Mouse (Mus musculus) lung, embryonic 15.5 days (tissue): Measurements from ENCODE around the gene Borcs5. TPM values are rescaled to one million over a fixed set of nuclear protein-coding genes. Genes with fewer than 3 reads are reported as not detected.

Source experiments
- ATAC-seq: fragments of 200-750 bp; cut with Nextera tagmentation; 2 replicates; pipeline ENCODE4 v1.8.0; 2017; ENCODE audit warnings: moderate number of reproducible peaks, borderline replicate concordance; ENCODE audit not compliant: low FRiP score, low TSS enrichment; ENCODE audit errors: extremely low read depth
- H3K27ac ChIP-seq: fragments of 300-500 bp; sonication (generic); 2 replicates; pipeline ENCODE4 v1.5.1; 2015; ENCODE audit warnings: moderate library complexity, mild to moderate bottlenecking, inconsistent platforms
- H3K27me3 ChIP-seq: fragments of 300-500 bp; sonication (generic); 2 replicates; pipeline ENCODE4 v1.6.1; 2015; ENCODE audit warnings: inconsistent platforms
- H3K36me3 ChIP-seq: fragments of 300-500 bp; sonication (generic); 2 replicates; pipeline ENCODE4 v1.6.1; 2015; ENCODE audit warnings: inconsistent platforms
- H3K4me1 ChIP-seq: fragments of 300-500 bp; sonication (generic); 2 replicates; pipeline ENCODE4 v1.6.1; 2015; ENCODE audit warnings: inconsistent platforms
- H3K4me2 ChIP-seq: fragments of 300-500 bp; sonication (generic); 2 replicates; pipeline ENCODE4 v1.6.1; 2015; ENCODE audit warnings: inconsistent platforms, mild to moderate bottlenecking, moderate library complexity
- H3K4me3 ChIP-seq: fragments of 300-500 bp; sonication (generic); 2 replicates; pipeline ENCODE4 v1.5.1; 2015; ENCODE audit warnings: mild to moderate bottlenecking, inconsistent platforms
- H3K9ac ChIP-seq: fragments of 300-500 bp; sonication (generic); 2 replicates; pipeline ENCODE4 v1.6.1; 2015; ENCODE audit warnings: inconsistent platforms
- H3K9me3 ChIP-seq: fragments of 300-500 bp; sonication (generic); 2 replicates; pipeline ENCODE4 v1.6.1; 2016; ENCODE audit warnings: inconsistent platforms
- WGBS: fragments of 180-500 bp; shearing (Covaris S2); methylation state at CpG from one replicate; pipeline ENCODE4 v1.1.7; 2015; 5-methylcytosine and 5-hydroxymethylcytosine counted together
- polyA plus RNA-seq: library from polyadenylated mRNA; unstranded; fragments of >200 nt; fragmentation: Nextera tagmentation; extraction: Ambion mirVana; gene quantifications from 2 replicates; pipeline ENCODE4 v1.2.1, GENCODE M21; 2015

Gene Borcs5
- polyA plus RNA-seq, 1 experiment from 2014 or later: 15.9 TPM

- WGBS: 91% methylated on average over 7 of the region's 7 CpGs
- Histone ChIP-seq H3K9ac (no peak overlapping the region), H3K36me3 (peaks cover 18% of the 10 kb centered on the region), H3K4me1 (no peaks in the 10 kb centered on the region), H3K9me3 (no peaks in the 10 kb centered on the region), H3K27me3 (no peaks in the 10 kb centered on the region), H3K4me3 (no peak overlapping the region), H3K27ac (no peak overlapping the region), H3K4me2 (no peak overlapping the region)
- no peak for ATAC-seq
These were observed 84.0 kb downstream of the Borcs5 start for GRCm38 (mm10) chr6:134723326-134723725.

GRCm38 (mm10) chr6:134723833-134724553 lies 84.7 kb downstream of the Borcs5 start:
- no peak overlapping the region for H3K9ac ChIP-seq
- no peaks in the 10 kb centered on the region for H3K9me3 ChIP-seq
- 76% methylated on average over 9 of the region's 9 CpGs for WGBS
- no peaks in the 10 kb centered on the region for H3K4me1 ChIP-seq
- H3K27ac ChIP-seq: no peak overlapping the region
- no peaks in the 10 kb centered on the region for H3K27me3 ChIP-seq
- no peak overlapping the region for H3K4me3 ChIP-seq
- ATAC-seq: no peak
- H3K36me3 ChIP-seq: peaks cover 12% of the 10 kb centered on the region; the same call in 1 of the 2 replicates
- H3K4me2 ChIP-seq: no peak overlapping the region

GRCm38 (mm10) chr6:134725406-134725805 lies 86.1 kb downstream of the Borcs5 start:
- Histone ChIP-seq H3K4me2 (no peak overlapping the region), H3K36me3 (0 out of 2 replicates have a peak, but pooled peaks cover 11% of the 10 kb centered on the region), H3K9ac (no peak overlapping the region), H3K9me3 (no peaks in the 10 kb centered on the region), H3K27me3 (no peaks in the 10 kb centered on the region), H3K4me1 (no peaks in the 10 kb centered on the region), H3K27ac (no peak overlapping the region), H3K4me3 (no peak overlapping the region)
- no peak for ATAC-seq

- no peaks in the 10 kb centered on the region for H3K4me1 ChIP-seq
- WGBS: 60% methylated on average over 3 of the region's 3 CpGs
These were observed 91.7 kb downstream of the Borcs5 start for GRCm38 (mm10) chr6:134730978-134731377.

GRCm38 (mm10) chr6:134732813-134733212 lies 93.5 kb downstream of the Borcs5 start:
- Histone ChIP-seq H3K4me2 (no peak overlapping the region), H3K27me3 (no peaks in the 10 kb centered on the region), H3K4me1 (no peaks in the 10 kb centered on the region), H3K4me3 (no peak overlapping the region), H3K9ac (no peak overlapping the region), H3K27ac (no peak overlapping the region), H3K9me3 (no peaks in the 10 kb centered on the region), H3K36me3 (peaks cover 11% of the 10 kb centered on the region; the same call in 1 of the 2 replicates)
- WGBS: 88% methylated on average over 8 of the region's 8 CpGs
- ATAC-seq: no peak

More at GRCm38 (mm10) chr6:134730978-134731377, 91.7 kb downstream of the Borcs5 start:
- no peak for ATAC-seq
- Histone ChIP-seq H3K9ac (no peak overlapping the region), H3K4me3 (no peak overlapping the region), H3K27ac (no peak overlapping the region), H3K36me3 (0 out of 2 replicates have a peak, but pooled peaks cover 5% of the 10 kb centered on the region), H3K27me3 (no peaks in the 10 kb centered on the region), H3K4me2 (no peak overlapping the region), H3K9me3 (no peaks in the 10 kb centered on the region)

DNA sequence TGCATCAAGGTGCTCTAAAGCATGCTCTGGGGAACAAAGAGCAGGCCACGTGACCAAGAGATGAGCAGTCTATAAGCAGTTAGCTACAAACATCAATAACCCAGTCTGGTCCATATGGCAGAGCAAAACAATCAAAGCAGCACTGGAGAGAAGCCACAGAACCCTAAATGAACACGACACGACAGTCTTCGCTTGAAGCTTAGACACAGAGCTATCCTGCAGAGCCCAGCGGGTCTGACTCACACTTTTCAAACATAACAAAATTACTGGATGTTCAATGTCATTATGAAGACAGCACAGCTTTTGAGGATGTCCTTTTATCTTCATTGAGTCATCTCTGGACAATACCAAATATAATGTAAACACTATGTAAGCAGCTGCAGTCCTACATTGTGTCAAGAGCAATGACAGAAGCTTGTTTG lies 94.5 kb downstream of the Borcs5 start:
- no peak overlapping the region for H3K4me3 ChIP-seq
- WGBS: 63% methylated on average over 5 of the region's 5 CpGs
- H3K9me3 ChIP-seq: no peaks in the 10 kb centered on the region
- H3K4me1 ChIP-seq: no peaks in the 10 kb centered on the region
- H3K4me2 ChIP-seq: no peak overlapping the region
- no peak overlapping the region for H3K27ac ChIP-seq
- ATAC-seq: no peak
- H3K27me3 ChIP-seq: no peaks in the 10 kb centered on the region
- peaks cover 17% of the 10 kb centered on the region; the same call in 1 of the 2 replicates for H3K36me3 ChIP-seq
- no peak overlapping the region for H3K9ac ChIP-seq

DNA sequence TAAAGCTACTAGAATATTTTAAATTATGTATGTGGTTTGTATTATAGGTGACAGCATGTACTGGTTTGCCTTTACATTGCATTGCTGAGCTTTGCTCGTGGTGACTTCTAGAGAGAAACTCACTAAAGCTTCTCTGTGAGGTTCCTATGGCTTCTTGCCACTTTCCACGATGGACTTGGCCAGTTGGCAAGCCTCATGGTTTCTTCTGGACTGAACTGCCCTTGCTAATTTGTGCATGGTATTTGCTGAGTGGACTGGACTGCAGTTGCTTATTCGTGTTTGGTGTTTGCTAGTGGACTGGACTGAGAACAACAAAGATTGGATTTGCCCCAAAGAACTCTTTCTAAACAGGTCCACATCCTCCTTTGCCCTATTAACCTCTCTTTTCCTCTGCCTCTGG lies 97.5 kb downstream of the Borcs5 start:
- Histone ChIP-seq H3K9ac (no peak overlapping the region), H3K27me3 (no peaks in the 10 kb centered on the region), H3K9me3 (no peaks in the 10 kb centered on the region), H3K27ac (no peak overlapping the region), H3K36me3 (peaks cover 21% of the 10 kb centered on the region; the same call in 1 of the 2 replicates), H3K4me3 (no peak overlapping the region), H3K4me2 (no peak overlapping the region), H3K4me1 (no peaks in the 10 kb centered on the region)
- ATAC-seq: no peak
- WGBS: 83% methylated on average over 3 of the region's 3 CpGs

- Histone ChIP-seq H3K27ac (no peak overlapping the region), H3K4me1 (0 out of 2 replicates have a peak, but pooled peaks cover 3% of the 10 kb centered on the region), H3K4me2 (no peak overlapping the region), H3K9me3 (no peaks in the 10 kb centered on the region), H3K36me3 (peaks cover 7% of the 10 kb centered on the region; the same call in 1 of the 2 replicates), H3K9ac (no peak overlapping the region), H3K27me3 (no peaks in the 10 kb centered on the region), H3K4me3 (no peak overlapping the region)
- ATAC-seq: no peak
These were observed 104.3 kb downstream of the Borcs5 start for GRCm38 (mm10) chr6:134743568-134743967.

- Histone ChIP-seq H3K27me3 (no peaks in the 10 kb centered on the region), H3K4me1 (0 out of 2 replicates have a peak, but pooled peaks cover 3% of the 10 kb centered on the region), H3K4me3 (no peak overlapping the region), H3K9me3 (no peaks in the 10 kb centered on the region), H3K36me3 (no peaks in the 10 kb centered on the region), H3K27ac (no peak overlapping the region), H3K4me2 (no peak overlapping the region), H3K9ac (no peak overlapping the region)
- no peak for ATAC-seq
- WGBS: 69% methylated on average over 7 of the region's 7 CpGs
These were observed 106.6 kb downstream of the Borcs5 start for GRCm38 (mm10) chr6:134745876-134746275.

- ATAC-seq: no peak
- H3K9me3 ChIP-seq: no peaks in the 10 kb centered on the region
- H3K4me3 ChIP-seq: no peak overlapping the region
- no peak overlapping the region for H3K9ac ChIP-seq
- WGBS: 78% methylated on average over 3 of the region's 3 CpGs
- H3K4me2 ChIP-seq: no peak overlapping the region
- 0 out of 2 replicates have a peak, but pooled peaks cover 3% of the 10 kb centered on the region for H3K4me1 ChIP-seq
- H3K36me3 ChIP-seq: no peaks in the 10 kb centered on the region
- no peak overlapping the region for H3K27ac ChIP-seq
- H3K27me3 ChIP-seq: no peaks in the 10 kb centered on the region
These were observed 108.8 kb downstream of the Borcs5 start for GRCm38 (mm10) chr6:134748126-134748525.

GRCm38 (mm10) chr6:134751087-134751486 lies 111.8 kb downstream of the Borcs5 start:
- no peak overlapping the region for H3K4me2 ChIP-seq
- ATAC-seq: no peak
- H3K9me3 ChIP-seq: no peaks in the 10 kb centered on the region
- H3K27ac ChIP-seq: no peak overlapping the region
- H3K4me3 ChIP-seq: no peak overlapping the region
- 0 out of 2 replicates have a peak, but pooled peaks cover 3% of the 10 kb centered on the region for H3K4me1 ChIP-seq
- H3K9ac ChIP-seq: no peak overlapping the region
- no peaks in the 10 kb centered on the region for H3K27me3 ChIP-seq
- 91% methylated on average over 4 of the region's 4 CpGs for WGBS
- peaks cover 4% of the 10 kb centered on the region; the same call in 1 of the 2 replicates for H3K36me3 ChIP-seq

- Histone ChIP-seq H3K4me2 (no peak overlapping the region), H3K36me3 (peaks cover 4% of the 10 kb centered on the region; the same call in 1 of the 2 replicates), H3K27ac (no peak overlapping the region), H3K9ac (no peak overlapping the region), H3K9me3 (no peaks in the 10 kb centered on the region), H3K4me1 (0 out of 2 replicates have a peak, but pooled peaks cover 3% of the 10 kb centered on the region), H3K4me3 (no peak overlapping the region), H3K27me3 (no peaks in the 10 kb centered on the region)
- no peak for ATAC-seq
- 84% methylated on average over 5 of the region's 5 CpGs for WGBS
These were observed 112.8 kb downstream of the Borcs5 start for GRCm38 (mm10) chr6:134751883-134752647.
